Mouse (Mus musculus) olfactory bulb, adult 2 months (tissue): ENCODE measurements around the gene Bms1.

ENCODE experiments used
- CTCF ChIP-seq: fragments of 200-500 bp; IDR thresholded peaks from 2 replicates; pipeline ENCODE4 v1.5.1; 2012; ENCODE audit warnings: low read depth, mild to moderate bottlenecking, low read length, moderate library complexity; ENCODE audit not compliant: insufficient read depth
- POLR2A ChIP-seq: fragments of 200-500 bp; IDR thresholded peaks from 2 replicates; pipeline ENCODE4 v1.6.1; 2012; ENCODE audit warnings: mild to moderate bottlenecking, low read depth, low read length, moderate library complexity; ENCODE audit not compliant: insufficient read depth

DNA sequence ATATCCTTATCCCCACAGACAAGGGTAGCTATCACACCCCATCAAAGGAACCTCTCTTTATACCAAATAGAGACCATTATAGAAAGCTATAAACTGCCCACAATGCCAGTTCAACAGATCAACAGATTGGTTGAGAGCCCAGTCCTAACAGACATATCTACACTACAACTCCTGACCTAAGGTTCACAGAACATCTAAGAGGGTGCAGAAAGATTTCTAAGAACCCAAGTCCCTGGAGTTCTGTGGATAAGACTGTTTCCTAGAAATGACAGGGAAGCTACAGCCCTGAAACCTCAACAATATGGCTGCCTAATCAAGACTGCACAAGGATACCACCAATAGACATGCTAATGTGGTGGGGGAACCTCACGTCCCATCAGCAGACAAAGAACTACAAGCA, 8.8 kb downstream of the Bms1 start:
- no peak for TF ChIP-seq CTCF
- TF ChIP-seq POLR2A = no peak
